In genomic region chr10:118141018-118141883, GRCm38 (mm10) we compare ENCODE assay signal across 8 mouse cellular contexts. TPM values are rescaled to one million over a fixed set of nuclear protein-coding genes. Genes with fewer than 3 reads are reported as not detected.
DNase-seq lines count a peak whose midpoint lies in the region; ATAC-seq and TF ChIP-seq lines count a peak whose summit lies in the region.

TSS of gene Mdm1 (plus strand) at chr10:118141811.

- peak within 1 kb of the TSS; percentile 60 for H3K9ac ChIP-seq in ES-Bruce4 (ENCODE audit: low read depth, poor library complexity, severe bottlenecking)
- H3K9ac ChIP-seq in forebrain, embryonic 13.5 days, result peak within 1 kb of the TSS; percentile 71
- H3K9ac ChIP-seq in liver, postnatal 0 days (replicated peaks), result peak within 1 kb of the TSS; percentile 68
- H3K9ac ChIP-seq in neural tube, embryonic 14.5 days (replicated peaks; ENCODE audit: low read depth, low read length), result peak within 1 kb of the TSS; percentile 61

- H3K36me3 ChIP-seq in ES-Bruce4 (ENCODE audit: control insufficient read depth, insufficient read depth, low read length, poor library complexity, severe bottlenecking), result no peaks in the 10 kb centered on the region
- H3K36me3 ChIP-seq in forebrain, embryonic 13.5 days (ENCODE audit: poor library complexity, severe bottlenecking), result peaks cover under 1% of the 10 kb centered on the region; the same call in 1 of the 2 replicates
- H3K36me3 ChIP-seq in liver, postnatal 0 days (replicated peaks; ENCODE audit: insufficient read depth, low read length), result no peaks in the 10 kb centered on the region
- H3K36me3 ChIP-seq in neural tube, embryonic 14.5 days (ENCODE audit: control insufficient read depth, insufficient read depth, low read length), result no peaks in the 10 kb centered on the region

- H3K27me3 ChIP-seq in ES-Bruce4 (ENCODE audit: control insufficient read depth, insufficient read depth, low read length, poor library complexity, severe bottlenecking), result no peaks in the 10 kb centered on the region
- H3K27me3 ChIP-seq in forebrain, embryonic 13.5 days, result no peaks in the 10 kb centered on the region
- H3K27me3 ChIP-seq in liver, postnatal 0 days (ENCODE audit: insufficient read depth, low read length), result no peaks in the 10 kb centered on the region
- no peaks in the 10 kb centered on the region for H3K27me3 ChIP-seq in neural tube, embryonic 14.5 days (ENCODE audit: control insufficient read depth, insufficient read depth, low read length)

- H3K27ac ChIP-seq in ES-Bruce4 (ENCODE audit: insufficient read depth, low read length), result no peak within 1 kb of the TSS
- H3K27ac ChIP-seq in forebrain, embryonic 13.5 days, result peak within 1 kb of the TSS; percentile 67
- no peak within 1 kb of the TSS for H3K27ac ChIP-seq in liver, postnatal 0 days (ENCODE audit: low read depth)
- H3K27ac ChIP-seq in neural tube, embryonic 14.5 days (ENCODE audit: low read depth, low read length), result peak within 1 kb of the TSS; percentile 71

- intact Hi-C loops in heart, postnatal 10 days (cut with DNase I), result no loop called here

- peak; percentile 99 for TF ChIP-seq POLR2A in ES-Bruce4 (IDR thresholded peaks at IDR 0.05; ENCODE audit: insufficient read depth, low read length)

- TF ChIP-seq CTCF in ES-Bruce4 (IDR thresholded peaks at IDR 0.05; ENCODE audit: low read depth, low read length), result no peak
- TF ChIP-seq CTCF in liver, postnatal 0 days (IDR thresholded peaks at IDR 0.05; ENCODE audit: low read depth), result no peak

- H3K4me2 ChIP-seq in forebrain, embryonic 13.5 days, result peak within 1 kb of the TSS; percentile 78
- H3K4me2 ChIP-seq in liver, postnatal 0 days (ENCODE audit: low read depth, low read length), result peak within 1 kb of the TSS; percentile 87
- peak within 1 kb of the TSS; percentile 79 for H3K4me2 ChIP-seq in neural tube, embryonic 14.5 days (ENCODE audit: low read depth, low read length)

- DNase-seq in heart, postnatal 10 days, result peak; percentile 99
- DNase-seq in large intestine, adult 2 months (ENCODE audit: low read depth, low spot score), result peak; percentile 85
- peak; percentile 98 for DNase-seq in liver, postnatal 0 days
- DNase-seq in testis, postnatal 10 days (ENCODE audit: low spot score), result peak; percentile 99

- WGBS in forebrain, embryonic 13.5 days, result 6% methylated on average over 45 of the region's 47 CpGs
- 3% methylated on average over 47 of the region's 47 CpGs for WGBS in large intestine, adult 2 months
- 5% methylated on average over 47 of the region's 47 CpGs for WGBS in liver, postnatal 0 days (ENCODE audit: insufficient replicate concordance)
- 5% methylated on average over 43 of the region's 47 CpGs for WGBS in neural tube, embryonic 14.5 days

- peaks cover 5% of the 10 kb centered on the region for H3K4me1 ChIP-seq in ES-Bruce4 (ENCODE audit: control insufficient read depth, insufficient read depth, low read length)
- H3K4me1 ChIP-seq in forebrain, embryonic 13.5 days, result peaks cover 16% of the 10 kb centered on the region
- peaks cover 8% of the 10 kb centered on the region for H3K4me1 ChIP-seq in liver, postnatal 0 days (ENCODE audit: insufficient read depth)
- peaks cover 4% of the 10 kb centered on the region for H3K4me1 ChIP-seq in neural tube, embryonic 14.5 days (ENCODE audit: control insufficient read depth, insufficient read depth, low read length)

- H3K4me3 ChIP-seq in ES-Bruce4 (ENCODE audit: low read depth, low read length), result peak within 1 kb of the TSS; percentile 88
- H3K4me3 ChIP-seq in forebrain, embryonic 13.5 days, result peak within 1 kb of the TSS; percentile 72
- peak within 1 kb of the TSS; percentile 77 for H3K4me3 ChIP-seq in liver, postnatal 0 days (ENCODE audit: low read depth, low read length)
- peak within 1 kb of the TSS; percentile 77 for H3K4me3 ChIP-seq in neural tube, embryonic 14.5 days (ENCODE audit: low read depth, low read length)

- ATAC-seq in cerebellum, adult (ENCODE audit: insufficient number of reproducible peaks, low FRiP score, low TSS enrichment), result peak; percentile 98
- ATAC-seq in forebrain, embryonic 13.5 days, result peak; percentile 100
- peak; percentile 100 for ATAC-seq in liver, postnatal 0 days
- ATAC-seq in neural tube, embryonic 14.5 days (ENCODE audit: low read depth), result peak; percentile 100

- no peak for TF ChIP-seq EP300 in ES-Bruce4 (IDR thresholded peaks at IDR 0.05; ENCODE audit: insufficient read depth, low read depth, low read length)
- no peak for TF ChIP-seq EP300 in liver, postnatal 0 days (IDR thresholded peaks at IDR 0.05; ENCODE audit: low read depth)

- H3K9me3 ChIP-seq in ES-Bruce4 (replicated peaks; ENCODE audit: control insufficient read depth, insufficient read depth, low read length, poor library complexity, severe bottlenecking), result no peaks in the 10 kb centered on the region
- no peaks in the 10 kb centered on the region for H3K9me3 ChIP-seq in forebrain, embryonic 13.5 days (replicated peaks)
- H3K9me3 ChIP-seq in liver, postnatal 0 days (ENCODE audit: low read length), result no peaks in the 10 kb centered on the region
- H3K9me3 ChIP-seq in neural tube, embryonic 14.5 days (ENCODE audit: control insufficient read depth, low read length), result no peaks in the 10 kb centered on the region

RNA-seq across cellular contexts. Expression of gene Mdm1, which starts in this region (rescaled TPM):
- polyA plus RNA-seq in ES-Bruce4 (2011; ENCODE audit: insufficient read depth, insufficient read length, low read depth, missing spikeins), result 23.5 and 33.0 TPM in 2 replicates
- 48.3 and 49.7 TPM in 2 replicates for polyA plus RNA-seq in forebrain, embryonic 13.5 days (2015; fragmentation: Nextera tagmentation; extraction: Ambion mirVana)
- 1 to 10 TPM; 5.6 to 6.6 TPM for total RNA-seq in heart, postnatal 10 days (2021)
- polyA plus RNA-seq in large intestine, adult 2 months (2012; rRNA removed), result 1.7 and 2.3 TPM in 2 replicates
- 4.3 and 4.7 TPM in 2 replicates for polyA plus RNA-seq in liver, postnatal 0 days (2015; fragmentation: Nextera tagmentation; extraction: Ambion mirVana)
- 31.3 and 34.1 TPM in 2 replicates for polyA plus RNA-seq in neural tube, embryonic 14.5 days (2014; fragmentation: Nextera tagmentation; extraction: Ambion mirVana)

Comparison
In these comparisons a context has a peak if more than half of its experiments do, and no peak if none do; other contexts are left out.
1. H3K27ac ChIP-seq: peak in forebrain, embryonic 13.5 days (single experiment) and neural tube, embryonic 14.5 days (single experiment); none in ES-Bruce4 (single experiment) and liver, postnatal 0 days (single experiment).
2. Peak in every context shown above with its lines, with median percentiles within 50 percentile points of each other: H3K4me3 ChIP-seq, H3K9ac ChIP-seq, ATAC-seq, H3K4me2 ChIP-seq and DNase-seq.